Mouse (Mus musculus): ENCODE measurements around the gene Cant1.

Cant1 gene

DNA sequence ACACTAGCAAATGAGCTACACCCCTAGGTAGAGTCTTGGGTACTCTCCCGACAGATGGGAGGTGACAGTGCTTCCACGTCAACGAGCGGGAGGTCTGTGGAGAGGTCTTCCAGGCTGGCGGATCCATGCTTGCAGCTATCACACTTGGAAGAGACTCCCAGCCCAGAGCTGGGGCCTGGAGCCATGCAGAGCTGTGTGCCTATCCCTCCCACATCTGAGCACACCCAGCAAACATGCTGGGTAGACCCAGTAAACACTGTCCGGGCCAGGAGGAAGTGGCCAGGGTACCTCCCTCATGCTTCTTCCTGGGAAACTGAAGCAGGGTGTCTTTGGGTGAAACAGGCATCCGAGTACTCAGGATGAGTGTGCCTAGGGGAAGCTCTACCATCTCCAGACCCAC, 58.4 kb downstream of the Cant1 start:
- H3K27me3 ChIP-seq (ENCODE audit: insufficient read depth, low read length), result peaks cover 41% of the 10 kb centered on the region
- H3K36me3 ChIP-seq (ENCODE audit: insufficient read depth, low read length), result no peaks in the 10 kb centered on the region
- TF ChIP-seq NANOG (IDR thresholded peaks at IDR 0.05; ENCODE audit: borderline replicate concordance, low read length) (no peak), CTCF (conservative IDR thresholded peaks at IDR 0.05; ENCODE audit: low read length) (no peak), POU5F1 (IDR thresholded peaks at IDR 0.05; ENCODE audit: borderline replicate concordance, low read length) (no peak)
- peaks cover 41% of the 10 kb centered on the region for H3K4me1 ChIP-seq (replicated peaks; ENCODE audit: low read depth, low read length)
- H3K4me3 ChIP-seq (replicated peaks; ENCODE audit: low read length), result 0 out of 2 replicates have a peak overlapping the region, but pooled peaks have one; percentile 7
- H3K9me3 ChIP-seq (ENCODE audit: low read length), result no peaks in the 10 kb centered on the region
